Mouse (Mus musculus): ENCODE measurements around the gene Foxp3. TPM values are rescaled to one million over a fixed set of nuclear protein-coding genes. Genes with fewer than 3 reads are reported as not detected.
A peak's percentile ranks its signal among the peaks of the same experiment; 100 is the strongest.

The Foxp3 gene
- polyA plus RNA-seq, 1 experiment from 2014 or later: not detected

- WGBS: 72% methylated on average over 3 of the region's 3 CpGs
- no peak overlapping the region for H3K4me2 ChIP-seq (replicated peaks)
- no peaks in the 10 kb centered on the region for H3K4me1 ChIP-seq
- no peaks in the 10 kb centered on the region for H3K27me3 ChIP-seq
- no peak overlapping the region for H3K27ac ChIP-seq
- no peak for ATAC-seq (ENCODE audit: low FRiP score)
- H3K9me3 ChIP-seq (replicated peaks): no peaks in the 10 kb centered on the region
- no peaks in the 10 kb centered on the region for H3K36me3 ChIP-seq
- H3K4me3 ChIP-seq: no peak overlapping the region
- H3K9ac ChIP-seq: no peak overlapping the region
These were observed 61.7 kb downstream of the Foxp3 start for GRCm38 (mm10) chrX:7635101-7635500.

GRCm38 (mm10) chrX:7638401-7639091 lies 65.1 kb downstream of the Foxp3 start, which contains the start of gene Syp:
TSS of gene Syp (plus strand) at chrX:7638471.
- H3K4me2 ChIP-seq (replicated peaks): peak within 1 kb of the TSS; percentile 54
- H3K9me3 ChIP-seq (replicated peaks): no peaks in the 10 kb centered on the region
- WGBS: 24% methylated on average over 42 of the region's 42 CpGs
- H3K36me3 ChIP-seq: no peaks in the 10 kb centered on the region
- peak within 1 kb of the TSS; percentile 60 for H3K27ac ChIP-seq
- no peaks in the 10 kb centered on the region for H3K4me1 ChIP-seq
- H3K4me3 ChIP-seq: peak within 1 kb of the TSS; percentile 51
- H3K27me3 ChIP-seq: no peaks in the 10 kb centered on the region
- peak; percentile 86 for ATAC-seq (ENCODE audit: low FRiP score)
- H3K9ac ChIP-seq: peak within 1 kb of the TSS; percentile 68

DNA sequence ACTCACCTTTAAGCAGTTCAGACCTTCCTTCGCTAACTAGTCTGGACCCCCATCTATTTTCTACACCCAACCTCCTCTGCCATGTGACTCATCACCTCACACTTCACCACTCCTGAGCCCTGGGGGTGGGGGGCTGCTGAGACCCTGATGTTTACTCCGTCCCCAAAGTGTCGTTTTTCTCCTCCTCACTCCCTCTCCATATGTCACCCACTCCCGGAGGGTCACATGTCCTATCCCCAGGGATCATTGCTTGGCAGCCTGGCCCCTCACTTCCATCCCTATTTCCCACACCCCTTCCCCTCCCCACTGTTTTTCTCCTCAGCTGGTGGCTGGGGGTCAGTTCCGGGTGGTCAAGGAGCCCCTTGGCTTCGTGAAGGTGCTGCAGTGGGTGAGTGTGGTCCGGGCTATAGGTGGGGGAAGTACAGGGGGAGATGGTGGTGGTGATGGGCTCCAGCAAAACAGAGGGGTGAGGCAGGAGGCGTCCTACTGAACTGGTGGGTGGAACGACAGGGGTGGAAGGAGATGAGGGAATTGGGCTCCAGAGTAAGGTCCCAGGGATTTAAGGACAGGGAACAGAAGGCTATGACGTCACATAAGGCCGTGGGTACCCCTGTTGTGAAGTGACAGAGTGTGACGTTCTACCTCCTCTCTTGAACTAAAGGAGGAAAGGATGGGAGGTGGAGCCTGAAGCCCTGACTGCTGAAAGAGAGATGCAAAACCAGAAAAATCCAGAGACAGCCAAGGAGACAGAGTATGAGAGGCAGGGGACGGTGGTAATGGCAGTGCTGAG lies 66.3 kb downstream of the Foxp3 start:
- Histone ChIP-seq H3K9ac (peak overlapping the region; percentile 68), H3K27ac (peak overlapping the region; percentile 35; the same call in 1 of the 2 replicates), H3K4me1 (no peaks in the 10 kb centered on the region), H3K9me3 (replicated peaks) (no peaks in the 10 kb centered on the region), H3K4me3 (peak overlapping the region; percentile 51), H3K4me2 (replicated peaks) (peak overlapping the region; percentile 54), H3K36me3 (no peaks in the 10 kb centered on the region), H3K27me3 (no peaks in the 10 kb centered on the region)
- ATAC-seq (ENCODE audit: low FRiP score): peak; percentile 26; the same call in 1 of the 2 replicates
- WGBS: 28% methylated on average over 13 of the region's 13 CpGs

DNA sequence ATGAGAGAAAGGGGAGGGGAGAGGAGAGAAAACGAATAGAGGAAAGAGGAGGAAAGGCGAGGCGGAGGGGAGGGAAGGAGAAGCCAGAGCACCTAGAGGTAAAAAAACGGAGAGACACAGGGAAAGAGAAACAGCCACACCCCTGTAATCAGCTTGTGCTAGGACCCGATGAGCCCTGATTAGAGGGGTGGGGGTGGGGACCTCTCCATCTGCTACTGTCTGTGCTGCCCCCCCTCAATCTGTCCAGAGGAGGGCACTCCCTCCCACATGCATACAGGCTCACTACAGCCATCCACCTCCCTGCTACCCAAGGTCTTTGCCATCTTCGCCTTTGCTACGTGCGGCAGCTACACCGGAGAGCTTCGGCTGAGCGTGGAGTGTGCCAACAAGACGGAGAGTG lies 67.3 kb downstream of the Foxp3 start:
- Histone ChIP-seq H3K36me3 (no peaks in the 10 kb centered on the region), H3K27me3 (no peaks in the 10 kb centered on the region), H3K4me1 (no peaks in the 10 kb centered on the region), H3K27ac (no peak overlapping the region), H3K4me3 (peak overlapping the region; percentile 51; the same call in 1 of the 2 replicates), H3K9ac (no peak overlapping the region), H3K4me2 (replicated peaks) (peak overlapping the region; percentile 54), H3K9me3 (replicated peaks) (no peaks in the 10 kb centered on the region)
- WGBS: 37% methylated on average over 11 of the region's 12 CpGs
- no peak for ATAC-seq (ENCODE audit: low FRiP score)

Other genes starting within 250 kb of the Foxp3 start
- 2.0 and 2.6 TPM in 2 replicates for gene Usp27x, start 197.8 kb upstream of the Foxp3 start, polyA plus RNA-seq (2016; fragmentation: Nextera tagmentation; extraction: Ambion mirVana)
- gene Ppp1r3f, start 639 bp downstream of the Foxp3 start, polyA plus RNA-seq (2016; fragmentation: Nextera tagmentation; extraction: Ambion mirVana): 4.9 and 5.1 TPM in 2 replicates
- 30.9 and 32.6 TPM in 2 replicates for gene Ccdc22, start 31.9 kb downstream of the Foxp3 start, polyA plus RNA-seq (2016; fragmentation: Nextera tagmentation; extraction: Ambion mirVana)
- gene Cacna1f, start 33.4 kb downstream of the Foxp3 start, polyA plus RNA-seq (2016; fragmentation: Nextera tagmentation; extraction: Ambion mirVana): 0.08 and 0.14 TPM in 2 replicates
- 44.3 and 47.2 TPM in 2 replicates for gene Syp, start 64.8 kb downstream of the Foxp3 start, polyA plus RNA-seq (2016; fragmentation: Nextera tagmentation; extraction: Ambion mirVana)
- 3.1 TPM in 2 replicates for gene Prickle3, start 83.6 kb downstream of the Foxp3 start, polyA plus RNA-seq (2016; fragmentation: Nextera tagmentation; extraction: Ambion mirVana)
- gene Plp2, start 97.7 kb downstream of the Foxp3 start, polyA plus RNA-seq (2016; fragmentation: Nextera tagmentation; extraction: Ambion mirVana): 39.3 and 44.7 TPM in 2 replicates
- gene Magix, start 107.6 kb downstream of the Foxp3 start, polyA plus RNA-seq (2016; fragmentation: Nextera tagmentation; extraction: Ambion mirVana): 0.50 TPM in 1 of 2 replicates, not detected in the other
- gene Gpkow, start 123.5 kb downstream of the Foxp3 start, polyA plus RNA-seq (2016; fragmentation: Nextera tagmentation; extraction: Ambion mirVana): 45.5 and 46.4 TPM in 2 replicates
- 23.6 and 30.0 TPM in 2 replicates for gene Wdr45, start 140.7 kb downstream of the Foxp3 start, polyA plus RNA-seq (2016; fragmentation: Nextera tagmentation; extraction: Ambion mirVana)
- gene Gm45208, start 148.6 kb downstream of the Foxp3 start, polyA plus RNA-seq (2016; fragmentation: Nextera tagmentation; extraction: Ambion mirVana): 1.7 TPM in 1 of 2 replicates, not detected in the other
- gene Praf2, start 154.8 kb downstream of the Foxp3 start, polyA plus RNA-seq (2016; fragmentation: Nextera tagmentation; extraction: Ambion mirVana): 86.0 and 88.5 TPM in 2 replicates
- gene Ccdc120, start 177.3 kb downstream of the Foxp3 start, polyA plus RNA-seq (2016; fragmentation: Nextera tagmentation; extraction: Ambion mirVana): 34.5 and 37.7 TPM in 2 replicates
- gene Tfe3, start 188.9 kb downstream of the Foxp3 start, polyA plus RNA-seq (2016; fragmentation: Nextera tagmentation; extraction: Ambion mirVana): 33.9 and 34.8 TPM in 2 replicates
- 72.5 and 79.2 TPM in 2 replicates for gene Gripap1, start 216.1 kb downstream of the Foxp3 start, polyA plus RNA-seq (2016; fragmentation: Nextera tagmentation; extraction: Ambion mirVana)
- gene Kcnd1, start 248.6 kb downstream of the Foxp3 start, polyA plus RNA-seq (2016; fragmentation: Nextera tagmentation; extraction: Ambion mirVana): 1.1 and 2.0 TPM in 2 replicates

Data from hindbrain, embryonic 12.5 days (tissue).